Mouse (Mus musculus): ENCODE data around the gene Tbc1d17. TPM values are rescaled to one million over a fixed set of nuclear protein-coding genes. Genes with fewer than 3 reads are reported as not detected.
A peak's percentile ranks its signal among the peaks of the same experiment; 100 is the strongest.

Gene Tbc1d17
- polyA plus RNA-seq, 1 experiment = 95.0 TPM

DNA sequence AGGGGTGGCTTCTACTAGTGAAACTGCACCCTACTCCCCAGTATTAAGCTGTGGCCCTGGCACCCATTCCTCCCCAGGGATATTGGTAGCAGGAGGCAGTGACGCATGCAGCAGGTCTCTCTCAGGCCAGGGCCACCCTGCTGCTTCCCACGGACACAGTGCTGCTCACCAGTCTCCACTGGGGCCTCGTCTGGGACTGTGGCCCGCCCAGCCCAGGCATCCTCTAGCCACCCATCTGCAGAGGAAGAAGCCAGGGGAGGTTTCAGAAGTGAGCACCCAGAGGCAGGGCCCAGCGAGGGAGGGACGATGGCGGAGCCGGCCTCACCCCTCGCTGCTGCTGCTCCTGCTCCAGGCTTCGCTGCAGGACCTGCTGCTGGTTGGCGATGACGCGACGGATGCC, 14.3 kb upstream of the Tbc1d17 start:
- TF ChIP-seq POLR2A (IDR thresholded peaks at IDR 0.05; ENCODE audit: extremely low read depth, insufficient read depth, low read length) (0 out of 2 replicates have a peak, but pooled peaks have one; percentile 2), CTCF (IDR thresholded peaks at IDR 0.05; ENCODE audit: extremely low read depth, insufficient read depth, low read length) (no peak)
- Histone ChIP-seq H3K4me3 (ENCODE audit: insufficient read depth, low read length) (no peak overlapping the region), H3K27ac (ENCODE audit: insufficient read depth, low read length) (no peak overlapping the region), H3K4me1 (ENCODE audit: control insufficient read depth, insufficient read depth, low read length) (peaks cover 5% of the 10 kb centered on the region)

DNA sequence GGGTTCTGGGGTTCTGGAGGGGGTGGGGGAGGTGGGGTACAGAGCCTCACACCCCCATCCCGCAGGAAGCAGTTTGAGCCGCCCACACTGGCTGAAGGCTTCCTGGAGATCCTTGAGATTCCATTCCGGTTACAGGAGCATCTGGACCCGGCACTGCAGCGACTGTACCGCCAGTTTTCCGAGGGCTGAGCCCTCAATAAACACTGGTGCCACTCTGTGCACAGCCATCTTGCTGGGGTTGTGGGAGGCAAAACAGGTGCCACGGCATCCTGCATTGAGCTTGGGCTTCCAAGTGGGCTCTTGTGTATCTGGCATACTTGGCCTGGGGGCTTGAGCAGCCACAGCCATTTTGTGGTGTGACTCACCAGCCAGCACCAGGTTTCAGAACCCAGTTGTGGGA, 13.6 kb upstream of the Tbc1d17 start:
- Histone ChIP-seq H3K27ac (ENCODE audit: insufficient read depth, low read length) (no peak overlapping the region), H3K4me3 (ENCODE audit: insufficient read depth, low read length) (no peak overlapping the region), H3K4me1 (ENCODE audit: control insufficient read depth, insufficient read depth, low read length) (peaks cover 5% of the 10 kb centered on the region)
- TF ChIP-seq POLR2A (IDR thresholded peaks at IDR 0.05; ENCODE audit: extremely low read depth, insufficient read depth, low read length) (no peak), CTCF (IDR thresholded peaks at IDR 0.05; ENCODE audit: extremely low read depth, insufficient read depth, low read length) (no peak)

DNA sequence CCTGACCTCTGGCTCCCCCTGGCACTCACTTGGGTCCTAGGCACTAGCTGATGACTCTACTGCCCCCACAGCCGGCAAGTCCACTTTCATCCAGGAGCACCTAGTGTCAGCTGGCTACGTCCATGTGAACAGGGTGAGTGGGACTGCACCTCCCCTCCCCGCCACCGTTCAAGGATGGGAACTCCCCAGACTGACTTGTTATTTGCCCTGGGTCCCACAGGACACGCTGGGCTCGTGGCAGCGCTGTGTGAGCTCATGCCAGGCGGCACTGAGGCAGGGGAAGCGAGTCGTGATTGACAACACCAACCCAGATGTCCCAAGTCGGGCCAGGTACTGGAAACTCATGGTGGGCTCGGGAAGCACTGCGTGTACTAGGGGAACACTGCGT, 12.5 kb upstream of the Tbc1d17 start:
- peaks cover 2% of the 10 kb centered on the region for H3K4me1 ChIP-seq (ENCODE audit: control insufficient read depth, insufficient read depth, low read length)
- no peak overlapping the region for H3K4me3 ChIP-seq (ENCODE audit: insufficient read depth, low read length)
- TF ChIP-seq CTCF (IDR thresholded peaks at IDR 0.05; ENCODE audit: extremely low read depth, insufficient read depth, low read length) (no peak), POLR2A (IDR thresholded peaks at IDR 0.05; ENCODE audit: extremely low read depth, insufficient read depth, low read length) (no peak)
- H3K27ac ChIP-seq (ENCODE audit: insufficient read depth, low read length) = no peak overlapping the region

- no peak overlapping the region for H3K27ac ChIP-seq (ENCODE audit: insufficient read depth, low read length)
- H3K4me3 ChIP-seq (ENCODE audit: insufficient read depth, low read length) = no peak overlapping the region
- H3K4me1 ChIP-seq (ENCODE audit: control insufficient read depth, insufficient read depth, low read length) = no peaks in the 10 kb centered on the region
- peak; percentile 76 for TF ChIP-seq CTCF (IDR thresholded peaks at IDR 0.05; ENCODE audit: extremely low read depth, insufficient read depth, low read length)
- TF ChIP-seq POLR2A (IDR thresholded peaks at IDR 0.05; ENCODE audit: extremely low read depth, insufficient read depth, low read length) = no peak
Measured at GRCm38 (mm10) chr7:44860576-44861428, 11.9 kb upstream of the Tbc1d17 start.

GRCm38 (mm10) chr7:44859896-44860295, 11.0 kb upstream of the Tbc1d17 start:
- Histone ChIP-seq H3K27ac (ENCODE audit: insufficient read depth, low read length) (no peak overlapping the region), H3K4me1 (ENCODE audit: control insufficient read depth, insufficient read depth, low read length) (no peaks in the 10 kb centered on the region), H3K4me3 (ENCODE audit: insufficient read depth, low read length) (no peak overlapping the region)
- TF ChIP-seq POLR2A (IDR thresholded peaks at IDR 0.05; ENCODE audit: extremely low read depth, insufficient read depth, low read length) (no peak), CTCF (IDR thresholded peaks at IDR 0.05; ENCODE audit: extremely low read depth, insufficient read depth, low read length) (no peak)

GRCm38 (mm10) chr7:44857905-44858304, 9.0 kb upstream of the Tbc1d17 start:
- H3K27ac ChIP-seq (ENCODE audit: insufficient read depth, low read length) = no peak overlapping the region
- peak overlapping the region; percentile 79 for H3K4me3 ChIP-seq (ENCODE audit: insufficient read depth, low read length)
- no peaks in the 10 kb centered on the region for H3K4me1 ChIP-seq (ENCODE audit: control insufficient read depth, insufficient read depth, low read length)
- TF ChIP-seq CTCF (IDR thresholded peaks at IDR 0.05; ENCODE audit: extremely low read depth, insufficient read depth, low read length) (no peak), POLR2A (IDR thresholded peaks at IDR 0.05; ENCODE audit: extremely low read depth, insufficient read depth, low read length) (0 out of 2 replicates have a peak, but pooled peaks have one; percentile 33)

GRCm38 (mm10) chr7:44857042-44857552, 8.2 kb upstream of the Tbc1d17 start, which contains the start of gene Pnkp:
TSS of gene Pnkp (plus strand) at chr7:44857139.
- TF ChIP-seq CTCF (IDR thresholded peaks at IDR 0.05; ENCODE audit: extremely low read depth, insufficient read depth, low read length) (no peak), POLR2A (IDR thresholded peaks at IDR 0.05; ENCODE audit: extremely low read depth, insufficient read depth, low read length) (peak; percentile 88)
- Histone ChIP-seq H3K4me1 (ENCODE audit: control insufficient read depth, insufficient read depth, low read length) (no peaks in the 10 kb centered on the region), H3K4me3 (ENCODE audit: insufficient read depth, low read length) (peak within 1 kb of the TSS; percentile 79)

DNA sequence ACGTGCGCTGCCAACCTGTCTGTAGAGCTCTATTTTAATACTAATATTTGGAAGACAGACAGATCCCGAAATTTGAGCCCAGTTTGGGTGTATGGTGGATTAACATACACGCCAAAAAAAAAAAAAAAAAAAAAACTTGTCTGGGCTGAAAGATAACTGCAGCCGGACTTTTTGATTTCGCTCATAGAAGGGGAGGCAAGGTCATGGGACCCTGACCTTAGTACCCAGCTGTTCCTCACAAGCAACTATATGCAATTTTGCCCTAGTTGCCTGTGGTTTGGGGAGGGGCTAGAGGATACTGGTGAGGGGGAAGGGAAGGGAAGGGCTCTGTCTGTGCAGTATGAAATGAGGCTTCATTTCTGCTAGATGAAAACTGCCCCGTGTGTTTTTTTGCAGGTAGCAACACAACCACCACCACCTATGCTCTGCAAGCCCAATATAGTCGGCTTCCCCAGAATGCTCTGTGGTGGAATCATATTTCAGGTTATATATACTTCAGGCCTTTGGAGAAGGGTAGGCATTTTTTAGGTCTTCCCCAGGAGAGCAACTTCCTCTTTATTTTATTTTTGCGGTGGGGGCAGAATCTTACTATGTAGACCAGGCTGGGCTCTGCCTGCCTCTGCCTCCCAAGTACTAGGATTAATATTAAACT, 7.5 kb upstream of the Tbc1d17 start:
- TF ChIP-seq POLR2A (IDR thresholded peaks at IDR 0.05; ENCODE audit: extremely low read depth, insufficient read depth, low read length) (no peak), CTCF (IDR thresholded peaks at IDR 0.05; ENCODE audit: extremely low read depth, insufficient read depth, low read length) (no peak)
- peak overlapping the region; percentile 79; the same call in 1 of the 2 replicates for H3K4me3 ChIP-seq (ENCODE audit: insufficient read depth, low read length)
- no peaks in the 10 kb centered on the region for H3K4me1 ChIP-seq (ENCODE audit: control insufficient read depth, insufficient read depth, low read length)
- H3K27ac ChIP-seq (ENCODE audit: insufficient read depth, low read length) = no peak overlapping the region

More at GRCm38 (mm10) chr7:44857042-44857552, 8.2 kb upstream of the Tbc1d17 start, which contains the start of gene Pnkp:
- H3K27ac ChIP-seq (ENCODE audit: insufficient read depth, low read length) = peak within 1 kb of the TSS; percentile 38

- no peak for TF ChIP-seq CTCF (IDR thresholded peaks at IDR 0.05; ENCODE audit: extremely low read depth, insufficient read depth, low read length)
- no peak for TF ChIP-seq POLR2A (IDR thresholded peaks at IDR 0.05; ENCODE audit: extremely low read depth, insufficient read depth, low read length)
- H3K4me1 ChIP-seq (ENCODE audit: control insufficient read depth, insufficient read depth, low read length) = no peaks in the 10 kb centered on the region; the same call in 1 of the 2 replicates
- peak overlapping the region; percentile 92 for H3K27ac ChIP-seq (ENCODE audit: insufficient read depth, low read length)
- H3K4me3 ChIP-seq (ENCODE audit: insufficient read depth, low read length) = peak overlapping the region; percentile 58
Measured at GRCm38 (mm10) chr7:44855036-44855435, 6.2 kb upstream of the Tbc1d17 start.

All from cortical plate, adult 2 months (tissue).